Mouse (Mus musculus) hindbrain, embryonic 11.5 days (tissue): Measurements from ENCODE around the gene Cab39. TPM values are rescaled to one million over a fixed set of nuclear protein-coding genes. Genes with fewer than 3 reads are reported as not detected.

Source experiments
- ATAC-seq: fragments of 200-750 bp; cut with Nextera tagmentation; 2 replicates; pipeline ENCODE4 v1.8.0; 2017; ENCODE audit warnings: mild to moderate bottlenecking, moderate TSS enrichment, moderate library complexity; ENCODE audit not compliant: low FRiP score
- DNase-seq: peaks from one replicate; pipeline ENCODE4 v3.0.0-alpha.2; 2015; ENCODE audit warnings: low spot score
- H3K27ac ChIP-seq: fragments of 300-500 bp; sonication (generic); 2 replicates; pipeline ENCODE4 v1.5.1; 2014; ENCODE audit warnings: mild to moderate bottlenecking, low read depth, low read length
- H3K27me3 ChIP-seq: fragments of 300-500 bp; sonication (generic); 2 replicates; pipeline ENCODE4 v1.6.1; 2014; ENCODE audit warnings: mild to moderate bottlenecking, low read length, moderate library complexity, mixed read lengths; ENCODE audit not compliant: control insufficient read depth, insufficient read depth
- H3K36me3 ChIP-seq: fragments of 300-500 bp; sonication (generic); 2 replicates; pipeline ENCODE4 v1.6.1; 2014; ENCODE audit warnings: mild to moderate bottlenecking, low read length, moderate library complexity, mixed read lengths; ENCODE audit not compliant: control insufficient read depth, insufficient read depth
- H3K4me1 ChIP-seq: fragments of 300-500 bp; sonication (generic); replicated peaks from 2 replicates; pipeline ENCODE4 v1.6.1; 2014; ENCODE audit warnings: low read length, mixed read lengths; ENCODE audit not compliant: control insufficient read depth, insufficient read depth
- H3K4me2 ChIP-seq: fragments of 300-500 bp; sonication (generic); replicated peaks from 2 replicates; pipeline ENCODE4 v1.6.1; 2014; ENCODE audit warnings: mild to moderate bottlenecking, low read depth, low read length
- H3K4me3 ChIP-seq: fragments of 300-500 bp; sonication (generic); 2 replicates; pipeline ENCODE4 v1.5.1; 2014; ENCODE audit warnings: low read depth, low read length
- H3K9ac ChIP-seq: fragments of 300-500 bp; sonication (generic); 2 replicates; pipeline ENCODE4 v1.6.1; 2014; ENCODE audit warnings: low read depth, low read length
- H3K9me3 ChIP-seq: fragments of 300-500 bp; sonication (generic); 2 replicates; pipeline ENCODE4 v1.6.1; 2016; ENCODE audit warnings: low read length; ENCODE audit not compliant: control insufficient read depth
- WGBS: fragments of 180-500 bp; shearing (Covaris S2); extraction: QIAGEN DNeasy Blood & Tissue Kit; methylation state at CpG from one replicate; pipeline ENCODE4 v1.1.7; 2014; 5-methylcytosine and 5-hydroxymethylcytosine counted together
- polyA plus RNA-seq: library from polyadenylated mRNA; unstranded; fragments of >200 nt; fragmentation: Nextera tagmentation; extraction: Ambion mirVana; gene quantifications from 2 replicates; pipeline ENCODE4 v1.2.1, GENCODE M21; 2014

Cab39 gene
- polyA plus RNA-seq, 1 experiment from 2014 or later: 72.7 TPM

- no peak overlapping the region for H3K9ac ChIP-seq
- peaks cover 23% of the 10 kb centered on the region for H3K4me1 ChIP-seq
- peak overlapping the region; percentile 84; the same call in 1 of the 2 replicates for H3K4me2 ChIP-seq
- WGBS: 66% methylated on average over 12 of the region's 12 CpGs
- H3K36me3 ChIP-seq: no peaks in the 10 kb centered on the region
- H3K4me3 ChIP-seq: no peak overlapping the region
- 0 out of 2 replicates have a peak overlapping the region, but pooled peaks have one; percentile 30 for H3K27ac ChIP-seq
- ATAC-seq (no peak), DNase-seq (no peak)
- no peaks in the 10 kb centered on the region for H3K9me3 ChIP-seq
- H3K27me3 ChIP-seq: no peaks in the 10 kb centered on the region
Observed at GRCm38 (mm10) chr1:85896781-85897700, 103.8 kb downstream of the Cab39 start.

GRCm38 (mm10) chr1:85897901-85898760 is 104.9 kb downstream of the Cab39 start:
- no peak overlapping the region for H3K4me3 ChIP-seq
- H3K4me1 ChIP-seq: peaks cover 23% of the 10 kb centered on the region
- WGBS: 26% methylated on average over 8 of the region's 8 CpGs

DNA sequence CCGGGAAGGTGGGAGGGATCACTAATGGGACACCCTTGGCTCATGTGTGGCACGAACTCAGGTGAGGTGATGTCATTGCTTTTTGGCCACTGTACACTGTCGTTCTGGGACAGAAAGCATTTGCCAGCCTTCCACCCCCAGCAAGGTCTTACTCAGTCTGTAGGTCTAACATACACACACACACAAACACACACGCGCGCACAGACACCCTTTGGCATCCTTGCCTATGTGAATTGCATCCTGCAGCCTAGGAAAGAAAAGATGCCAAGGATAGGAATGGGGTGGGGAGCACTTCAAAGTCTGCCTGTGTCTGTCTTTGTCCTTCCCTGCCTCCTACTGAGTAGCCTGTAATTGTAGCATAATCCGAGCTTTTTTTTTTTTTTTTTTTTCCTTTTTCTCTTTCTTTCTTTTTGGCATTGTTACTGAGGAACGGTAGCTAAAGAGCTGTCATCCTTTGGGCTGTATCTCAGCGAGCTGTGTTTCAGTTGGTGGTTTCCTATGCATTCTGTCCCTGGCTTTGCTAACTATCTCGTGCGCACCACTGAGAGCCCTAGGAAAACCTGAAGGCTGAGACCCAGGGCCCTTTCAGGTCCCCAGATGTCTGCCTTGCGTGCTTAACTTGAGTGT is 105.6 kb downstream of the Cab39 start:
- peak overlapping the region; percentile 30; the same call in 1 of the 2 replicates for H3K27ac ChIP-seq
- H3K27me3 ChIP-seq: no peaks in the 10 kb centered on the region
- 0 out of 2 replicates have a peak overlapping the region, but pooled peaks have one; percentile 19 for H3K9ac ChIP-seq
- DNase-seq: no peak
- no peak overlapping the region for H3K4me3 ChIP-seq
- WGBS: 23% methylated on average over 12 of the region's 12 CpGs
- no peak for ATAC-seq
- no peaks in the 10 kb centered on the region for H3K9me3 ChIP-seq
- peaks cover 23% of the 10 kb centered on the region for H3K4me1 ChIP-seq
- no peaks in the 10 kb centered on the region for H3K36me3 ChIP-seq
- H3K4me2 ChIP-seq: no peak overlapping the region

More at GRCm38 (mm10) chr1:85897901-85898760, 104.9 kb downstream of the Cab39 start:
- H3K36me3 ChIP-seq: no peaks in the 10 kb centered on the region
- H3K9ac ChIP-seq: 0 out of 2 replicates have a peak overlapping the region, but pooled peaks have one; percentile 19
- H3K9me3 ChIP-seq: no peaks in the 10 kb centered on the region
- peak; percentile 19 for DNase-seq
- H3K4me2 ChIP-seq: no peak overlapping the region
- peak overlapping the region; percentile 30; the same call in 1 of the 2 replicates for H3K27ac ChIP-seq
- no peaks in the 10 kb centered on the region for H3K27me3 ChIP-seq
- ATAC-seq: no peak

DNA sequence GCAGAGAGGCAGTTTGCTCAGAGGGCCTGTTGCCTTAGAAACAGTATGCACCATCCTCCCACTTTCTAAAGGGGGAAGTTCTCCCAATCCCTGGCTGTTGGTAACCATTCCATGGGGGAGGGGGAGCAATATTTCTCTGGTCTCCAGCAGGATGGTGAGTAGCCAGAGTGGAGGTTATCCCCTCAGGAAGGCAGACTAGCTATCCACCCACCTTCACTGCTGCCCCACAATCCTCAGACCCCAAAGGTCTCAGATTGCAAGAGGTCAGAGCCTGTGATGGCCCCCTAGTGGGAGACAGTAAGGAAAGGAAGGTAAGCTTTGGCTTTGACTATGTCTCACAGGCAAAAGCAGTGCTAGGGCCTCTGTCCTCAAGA is 106.1 kb downstream of the Cab39 start:
- Histone ChIP-seq H3K27me3 (no peaks in the 10 kb centered on the region), H3K36me3 (no peaks in the 10 kb centered on the region), H3K4me2 (no peak overlapping the region), H3K27ac (0 out of 2 replicates have a peak overlapping the region, but pooled peaks have one; percentile 20), H3K4me3 (no peak overlapping the region), H3K9ac (no peak overlapping the region), H3K9me3 (no peaks in the 10 kb centered on the region), H3K4me1 (peaks cover 23% of the 10 kb centered on the region)
- DNase-seq (peak; percentile 20), ATAC-seq (no peak)

DNA sequence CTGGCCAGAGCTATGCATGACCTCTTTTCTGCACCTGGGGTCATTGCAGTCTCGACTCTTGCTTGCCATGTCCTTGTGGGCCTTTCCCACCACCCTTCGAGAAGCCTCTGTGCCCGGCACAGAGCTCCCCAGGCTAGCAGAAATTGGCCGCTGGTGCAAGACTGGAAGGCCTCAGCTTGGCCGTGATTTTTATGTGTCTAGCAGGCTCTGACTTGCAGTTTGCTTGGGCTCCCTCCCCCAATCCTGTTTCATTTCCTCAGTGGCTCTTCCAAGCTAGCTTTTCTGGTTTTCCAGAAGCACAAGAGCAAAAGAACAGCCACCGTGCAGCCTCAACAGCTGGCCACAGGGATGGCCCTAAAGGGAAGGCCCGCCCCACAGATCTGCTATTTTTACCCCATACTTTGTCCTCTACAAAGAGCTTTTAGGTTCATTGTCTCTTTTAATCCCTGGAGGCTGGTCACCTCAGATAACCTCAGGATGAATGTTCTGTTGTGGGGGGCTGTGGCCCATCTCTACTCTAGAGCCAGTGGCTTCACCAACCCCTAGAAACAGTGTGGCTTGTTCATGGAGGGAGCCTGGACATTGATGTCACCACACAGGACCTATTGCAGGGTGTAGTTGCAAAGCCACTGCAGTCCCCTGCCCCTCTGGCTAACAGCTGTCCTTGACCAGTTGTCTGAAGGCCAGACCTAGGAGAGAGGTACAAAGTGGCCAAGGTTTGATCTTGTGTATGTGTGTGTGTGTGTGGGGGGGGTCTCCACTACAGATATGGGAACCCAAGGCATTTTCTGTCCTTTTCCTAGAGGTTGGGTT is 107.5 kb downstream of the Cab39 start:
- no peak for DNase-seq
- Histone ChIP-seq H3K4me1 (peaks cover 21% of the 10 kb centered on the region), H3K9me3 (no peaks in the 10 kb centered on the region), H3K4me2 (no peak overlapping the region), H3K27me3 (no peaks in the 10 kb centered on the region), H3K9ac (no peak overlapping the region), H3K4me3 (no peak overlapping the region), H3K36me3 (0 out of 2 replicates have a peak, but pooled peaks cover 3% of the 10 kb centered on the region), H3K27ac (no peak overlapping the region)
- WGBS: 75% methylated on average over 7 of the region's 7 CpGs
- ATAC-seq: no peak

Other genes with a start within 250 kb of the Cab39 start
- 0.63 TPM in 1 of 2 replicates, not detected in the other for gene G530012D18Rik, start 217.8 kb upstream of the Cab39 start, polyA plus RNA-seq
- 0.49 and 0.88 TPM in 2 replicates for gene Sp110, start 194.6 kb upstream of the Cab39 start, polyA plus RNA-seq
- 1.0 and 1.4 TPM in 2 replicates for gene Sp140, start 193.1 kb upstream of the Cab39 start, polyA plus RNA-seq
- gene Sp100, start 143.5 kb upstream of the Cab39 start, polyA plus RNA-seq: 0.95 and 1.0 TPM in 2 replicates
- gene A630001G21Rik, start 14.8 kb upstream of the Cab39 start, polyA plus RNA-seq: 1.4 and 2.3 TPM in 2 replicates
- gene Itm2c, start 100.8 kb downstream of the Cab39 start, polyA plus RNA-seq: 85.7 and 86.1 TPM in 2 replicates
- gene 4933407L21Rik, start 135.0 kb downstream of the Cab39 start, polyA plus RNA-seq: 0.46 and 0.60 TPM in 2 replicates
- 0.08 TPM in 1 of 2 replicates, not detected in the other for gene Gpr55, start 167.6 kb downstream of the Cab39 start, polyA plus RNA-seq
- not detected in 2 replicates for gene Spata3, start 223.4 kb downstream of the Cab39 start, polyA plus RNA-seq